Mouse (Mus musculus) ovary, adult 18-20 months (tissue): Measurements from ENCODE around the gene Lmntd1.

Source experiments
- DNase-seq: peaks from one replicate; pipeline ENCODE4 v3.0.0; 2022; ENCODE audit warnings: low spot score, mixed read lengths

The Lmntd1 gene

DNA sequence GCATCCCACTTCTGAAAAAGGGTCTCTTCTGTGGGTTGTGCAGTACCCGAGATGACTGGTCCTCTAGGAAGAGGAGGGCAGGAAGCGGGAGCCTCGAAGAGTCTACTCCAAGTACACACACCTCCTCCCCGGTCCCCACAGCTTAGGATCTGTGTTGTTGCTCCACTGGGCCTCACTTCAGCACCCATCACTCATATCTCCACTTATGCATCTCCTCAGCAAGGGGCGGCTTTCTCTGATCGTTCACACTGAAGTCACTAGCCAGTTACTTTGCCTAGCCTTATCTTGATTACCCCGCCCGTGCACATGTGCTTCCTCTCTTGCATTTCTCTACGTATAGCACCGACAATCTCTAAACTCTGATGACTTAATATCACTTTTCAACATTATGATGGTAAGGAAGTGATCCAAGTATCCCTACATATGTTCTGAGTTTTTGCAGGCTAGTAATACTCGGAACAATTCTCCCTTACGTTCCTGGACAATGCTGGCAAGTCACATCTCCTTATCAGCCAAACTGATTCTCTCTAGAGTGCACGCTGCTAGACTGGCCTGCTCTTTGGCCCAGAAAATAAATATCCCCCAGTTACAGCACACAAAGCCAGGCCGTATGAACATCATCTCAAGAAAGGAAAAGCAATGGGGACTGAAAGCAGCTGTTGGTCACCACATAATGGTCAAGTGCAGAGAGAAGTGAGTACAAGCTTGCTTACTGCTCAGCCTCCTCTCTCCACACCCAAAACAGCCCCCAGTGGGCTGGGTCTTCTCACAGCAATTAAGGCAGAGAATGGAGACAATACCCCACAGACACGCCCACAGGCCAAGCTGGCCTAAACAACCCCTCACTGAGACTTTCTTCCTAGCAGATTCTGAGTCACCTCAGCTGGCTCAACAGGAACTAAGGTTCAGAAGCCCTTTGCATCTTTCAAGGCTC is 56.8 kb downstream of the Lmntd1 start:
- DNase-seq = no peak

GRCm38 (mm10) chr6:145553226-145553625 is 60.9 kb downstream of the Lmntd1 start:
- no peak for DNase-seq

GRCm38 (mm10) chr6:145552817-145553216 is 61.3 kb downstream of the Lmntd1 start:
- no peak for DNase-seq

- DNase-seq = no peak
Measured at GRCm38 (mm10) chr6:145550993-145551392, 63.1 kb downstream of the Lmntd1 start.

- DNase-seq = no peak
Measured at GRCm38 (mm10) chr6:145545927-145546641, 68.0 kb downstream of the Lmntd1 start.

DNA sequence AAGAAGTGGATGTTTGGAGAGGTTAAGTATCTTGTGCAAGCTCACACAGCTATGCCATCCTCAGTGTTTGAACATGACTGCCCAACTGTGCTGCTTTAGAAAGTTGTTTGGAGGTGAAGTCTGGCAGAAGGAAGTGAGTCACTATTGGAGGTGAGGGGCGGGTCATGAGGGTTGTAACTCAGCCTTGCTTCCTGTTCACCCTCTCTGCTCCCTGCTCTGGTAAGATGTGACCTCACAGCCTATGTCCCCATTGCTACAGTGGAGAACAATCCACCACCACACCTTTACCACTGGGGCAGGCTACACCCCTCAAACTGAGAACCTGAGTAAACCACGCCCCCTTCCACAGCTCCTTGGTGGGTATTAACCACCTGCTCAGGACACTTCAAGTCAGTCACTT is 69.3 kb downstream of the Lmntd1 start:
- DNase-seq = no peak

DNA sequence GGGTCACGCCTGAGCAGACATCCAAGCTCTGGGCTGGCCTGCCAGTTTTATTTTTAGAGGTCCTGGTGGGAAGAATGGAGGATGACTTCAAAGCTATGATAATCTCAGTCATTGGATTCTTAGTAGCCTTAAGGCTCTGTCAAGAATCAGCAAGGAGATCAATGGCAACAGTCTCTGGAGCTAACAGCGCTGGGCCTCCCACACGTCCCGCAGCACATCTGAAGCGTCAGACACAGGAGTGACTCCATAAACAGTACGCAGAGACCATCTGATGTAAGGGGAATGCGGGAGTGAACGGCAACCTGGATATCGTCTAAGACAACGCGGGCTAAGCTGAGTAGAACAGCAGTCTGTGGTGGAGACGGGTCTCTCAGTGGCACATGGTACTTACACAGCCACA is 69.8 kb downstream of the Lmntd1 start:
- no peak for DNase-seq

DNA sequence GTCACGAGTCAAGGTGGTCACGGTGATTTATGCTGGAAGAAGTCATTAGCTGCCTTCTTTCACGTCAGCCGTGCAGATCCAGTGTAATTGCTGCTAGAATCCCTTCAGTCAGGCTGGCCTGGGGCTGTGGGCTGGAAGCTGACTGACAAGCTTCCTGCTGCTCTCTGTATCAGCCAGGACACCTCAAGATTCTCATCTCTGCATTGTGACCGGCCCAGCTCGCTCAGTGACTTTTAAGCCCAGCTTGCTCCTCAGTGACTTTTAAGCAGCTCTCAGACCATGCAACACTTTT is 74.6 kb downstream of the Lmntd1 start:
- no peak for DNase-seq

DNA sequence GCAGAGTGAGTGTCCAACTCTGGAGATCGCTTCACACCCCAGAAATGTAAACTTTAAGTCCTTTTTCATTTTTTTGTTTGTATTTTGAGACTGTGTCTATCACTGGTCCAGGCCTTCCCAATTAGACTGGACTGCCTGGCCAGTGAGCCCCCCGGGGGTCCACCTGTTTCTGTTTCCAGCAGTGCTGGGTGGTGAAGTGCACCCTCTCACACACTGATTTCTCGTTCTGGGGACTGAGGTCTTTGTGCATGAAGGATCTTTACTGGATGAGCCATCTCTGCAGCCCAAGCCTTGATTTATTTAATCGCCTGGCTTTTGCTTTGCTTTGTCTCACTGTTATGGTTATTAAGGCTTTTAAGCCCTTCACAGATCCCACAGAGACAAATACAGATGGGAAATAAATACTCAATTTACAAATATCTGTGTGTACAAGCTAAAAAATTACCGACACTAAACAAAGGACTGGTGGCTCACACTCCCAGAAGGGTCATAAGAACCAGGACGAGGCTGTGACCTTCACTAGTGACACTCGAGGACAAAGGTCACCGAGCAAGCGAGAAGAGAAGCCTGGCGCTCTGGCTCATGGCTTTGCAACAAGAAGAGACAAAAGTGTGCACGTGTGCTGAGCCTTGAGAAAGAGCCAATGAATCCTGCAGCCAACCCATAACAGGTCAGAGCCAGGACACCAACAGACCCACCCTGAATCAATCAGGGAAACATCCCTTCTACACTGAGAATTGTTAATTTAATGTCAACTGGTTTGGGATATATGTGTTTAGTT is 75.1 kb downstream of the Lmntd1 start:
- DNase-seq = no peak

DNA sequence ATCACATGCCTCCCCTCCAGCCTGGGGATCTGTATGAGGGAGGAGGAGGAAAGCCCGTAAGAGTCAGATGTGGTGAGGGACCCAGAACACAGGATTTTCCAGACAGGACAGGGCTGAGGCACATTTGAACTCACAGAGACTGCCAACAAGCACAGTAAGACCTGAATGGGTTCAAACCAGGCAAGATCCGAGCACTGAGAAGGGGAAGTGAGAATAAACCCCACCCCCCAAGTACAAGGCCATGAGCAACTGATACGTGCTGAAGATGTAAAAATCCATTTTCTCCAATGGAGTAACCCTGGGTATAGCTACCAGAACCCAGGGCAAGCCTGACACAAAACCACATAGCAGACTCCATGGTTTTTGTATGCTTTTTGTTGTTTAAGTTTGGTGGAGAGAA is 83.7 kb downstream of the Lmntd1 start:
- DNase-seq = no peak

DNA sequence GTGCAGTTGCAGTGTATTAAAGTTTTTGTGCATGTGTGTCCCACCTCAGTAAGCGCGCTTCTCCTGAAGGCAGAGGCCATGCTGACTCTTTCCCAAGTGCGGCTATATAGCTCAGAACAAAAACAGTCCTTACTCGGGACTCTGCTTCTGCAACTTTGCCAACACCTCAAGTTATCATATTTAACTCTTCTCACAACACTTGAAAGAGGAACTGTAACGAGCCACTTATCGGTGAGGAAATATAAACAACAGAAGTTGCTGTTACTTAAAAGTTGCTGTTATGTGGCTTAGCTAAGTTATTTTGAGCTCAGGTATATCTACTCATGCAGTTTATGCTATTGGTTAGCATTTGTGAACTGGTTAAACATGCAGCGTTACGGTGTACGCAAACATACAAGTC is 90.8 kb downstream of the Lmntd1 start:
- no peak for DNase-seq

GRCm38 (mm10) chr6:145522617-145523016 is 91.5 kb downstream of the Lmntd1 start:
- DNase-seq = no peak

DNA sequence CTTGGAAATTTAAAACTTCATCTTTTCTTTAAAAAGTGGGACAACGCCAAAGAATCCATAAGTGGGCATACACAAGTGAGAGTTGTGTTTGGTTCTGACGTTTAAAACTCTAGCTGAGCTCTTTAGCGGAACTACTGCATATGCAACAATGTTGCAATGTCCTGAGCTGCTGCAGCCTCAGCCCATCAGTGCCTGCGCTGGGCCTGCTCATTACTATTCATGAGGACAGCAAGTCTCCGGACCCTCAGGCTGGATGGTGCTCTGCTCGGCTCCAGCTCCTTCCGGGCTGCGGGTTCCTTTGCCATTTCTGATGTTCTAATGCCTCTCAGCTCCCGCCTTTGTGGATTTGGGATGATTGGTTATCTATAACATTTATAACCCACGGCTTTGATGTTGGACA is 97.1 kb downstream of the Lmntd1 start:
- DNase-seq = no peak

DNA sequence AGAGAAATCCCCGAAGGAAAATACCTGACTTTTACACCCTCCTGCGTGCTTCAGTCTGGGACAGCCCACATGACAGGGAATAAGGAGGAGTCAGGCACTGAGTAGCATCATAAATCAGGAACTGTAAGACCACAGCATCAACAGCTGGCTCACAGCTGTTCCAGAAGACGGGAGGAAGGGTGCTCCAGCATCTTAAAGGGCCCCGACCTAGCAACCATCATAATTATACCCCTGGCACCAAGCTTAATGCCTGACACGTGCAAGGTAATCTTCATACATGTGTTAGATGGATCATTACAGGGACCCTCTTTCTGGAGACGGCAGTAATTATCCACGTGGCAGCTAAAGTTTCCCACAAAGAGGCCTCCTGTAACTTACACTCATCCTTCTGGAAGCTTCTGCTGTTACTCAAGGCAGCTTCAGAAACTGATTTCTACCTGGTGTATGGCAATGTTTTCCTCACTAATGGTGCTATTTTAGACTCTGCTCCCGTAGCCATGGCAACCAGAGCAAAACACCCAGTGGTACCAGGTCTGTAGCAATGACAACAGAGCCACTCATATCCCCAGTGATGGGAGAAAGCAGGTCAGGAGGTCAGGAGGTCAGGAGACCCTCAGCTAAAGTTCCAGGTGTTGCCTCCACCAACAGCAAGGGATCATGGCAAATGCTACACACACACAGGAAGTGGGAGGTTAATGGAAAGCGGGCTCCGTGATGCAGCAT is 98.1 kb downstream of the Lmntd1 start:
- no peak for DNase-seq

GRCm38 (mm10) chr6:145511265-145511664 is 102.9 kb downstream of the Lmntd1 start:
- DNase-seq = no peak

- DNase-seq = no peak
Measured at GRCm38 (mm10) chr6:145508828-145509227, 105.3 kb downstream of the Lmntd1 start.

GRCm38 (mm10) chr6:145501751-145502150 is 112.4 kb downstream of the Lmntd1 start:
- no peak for DNase-seq

GRCm38 (mm10) chr6:145499574-145500546 is 114.3 kb downstream of the Lmntd1 start:
- DNase-seq = no peak

DNA sequence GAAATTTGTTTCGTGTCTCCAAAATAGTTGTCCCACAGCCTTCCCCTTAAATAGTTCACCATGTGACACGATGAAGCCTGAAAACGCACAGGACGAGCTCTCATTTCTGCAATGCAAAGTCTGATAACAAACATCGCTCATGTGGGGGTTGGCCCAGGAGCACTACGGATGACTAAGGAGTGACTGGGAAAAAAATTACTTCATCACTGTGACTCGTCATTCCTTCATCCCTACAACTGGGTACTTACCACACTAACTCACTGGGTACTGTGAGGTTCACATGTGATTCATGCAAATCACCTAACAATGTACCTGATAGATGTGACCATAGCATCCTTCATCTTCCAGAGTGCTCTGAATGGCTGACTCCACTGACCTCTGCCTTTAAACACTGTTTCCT is 118.4 kb downstream of the Lmntd1 start:
- no peak for DNase-seq

DNA sequence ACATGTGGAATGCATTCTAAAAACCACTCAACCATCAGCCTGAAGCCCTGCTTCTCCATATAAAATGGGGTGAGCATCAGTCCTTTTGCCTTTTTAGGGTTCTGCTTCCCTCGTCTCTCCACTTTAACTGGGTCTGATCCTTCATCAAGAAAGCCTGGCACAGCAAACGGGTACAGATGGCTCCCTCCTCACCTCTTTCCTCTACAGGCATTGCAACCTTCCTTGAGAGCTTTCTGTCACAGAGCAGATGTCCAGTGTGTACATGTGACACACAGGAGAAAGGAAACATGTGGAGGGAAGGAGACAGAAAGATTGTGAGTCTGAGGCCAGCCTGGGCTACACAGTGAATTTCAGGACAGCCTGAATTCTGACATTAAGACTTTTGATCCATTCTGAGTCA is 125.9 kb downstream of the Lmntd1 start:
- DNase-seq = no peak
